Mouse (Mus musculus) right cerebral cortex, postnatal 25 days (tissue): ENCODE measurements at regions not wholly inside any gene's neighbourhood (a gene's known extent, or its start where the extent isn't known, plus 50 kb on each side); places are given as distances from the start of the nearest gene placed in this dataset.
"Not testable (repeated sequence)": the region's sequence is repeated elsewhere in the genome, so short reads cannot be mapped to it uniquely, and the experiment has no call there.

ENCODE experiments used
- DNase-seq: peaks from one replicate; pipeline ENCODE4 v3.0.0; 2022

DNA sequence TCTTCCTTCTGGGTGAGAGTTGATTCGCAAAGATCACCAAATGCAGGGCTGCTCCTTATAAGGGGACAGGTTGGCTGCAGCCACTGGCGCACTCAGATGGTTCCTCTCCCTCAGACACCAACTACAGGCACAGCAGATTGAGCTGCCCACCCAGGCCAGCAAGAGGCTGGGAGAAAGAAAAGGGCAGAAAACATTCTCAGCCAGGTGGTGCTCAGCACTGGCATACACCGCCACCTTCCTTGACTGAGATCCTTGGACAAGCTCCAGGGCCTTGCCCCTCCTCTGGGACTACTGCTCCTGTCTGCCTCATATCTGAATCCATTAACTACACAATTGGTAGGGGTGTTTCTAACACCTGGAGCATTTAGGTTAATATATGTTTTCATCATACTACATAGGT is 110.4 kb upstream of the Pou3f3 start:
- DNase-seq = no peak

DNA sequence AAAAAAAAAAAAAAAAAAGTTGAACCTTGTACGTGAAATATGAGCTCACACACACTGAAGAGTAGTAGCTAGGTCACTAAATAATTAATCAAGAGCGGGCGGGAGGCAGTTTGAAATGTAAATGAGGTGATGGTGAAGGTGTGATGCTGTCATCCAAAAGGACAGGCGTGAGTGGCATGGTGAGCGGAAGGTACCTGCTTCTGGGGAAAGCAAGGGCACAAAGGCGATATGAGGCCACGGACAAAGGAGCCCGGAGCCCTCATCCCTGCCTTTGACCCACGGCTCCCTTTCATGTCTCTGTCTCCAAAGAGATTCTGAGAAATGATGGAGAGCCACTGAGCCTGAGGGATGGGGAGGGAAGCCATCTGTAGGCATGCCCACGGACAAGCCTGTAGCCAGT is 107.1 kb upstream of the Pou3f3 start:
- no peak for DNase-seq

DNA sequence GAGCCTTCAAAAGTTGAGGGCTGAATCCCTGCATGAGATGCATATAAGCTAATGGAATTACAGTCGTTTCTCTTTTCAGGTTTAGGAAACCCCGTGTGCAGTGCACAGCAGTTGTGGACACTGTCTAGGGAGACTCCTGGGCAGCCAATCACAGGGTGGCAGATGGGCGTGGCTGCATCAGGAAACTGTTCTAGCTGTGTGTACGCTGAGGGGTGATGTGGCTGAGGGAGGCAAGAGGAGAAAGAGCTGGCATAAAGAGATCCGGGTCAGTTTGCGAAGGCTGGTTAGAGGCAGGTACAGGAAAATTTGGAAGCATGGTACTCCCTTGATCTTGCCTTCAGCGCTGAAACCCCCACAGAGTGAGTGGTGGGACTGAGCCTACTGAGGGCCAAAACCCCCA is 106.1 kb upstream of the Pou3f3 start:
- no peak for DNase-seq

- peak; percentile 44 for DNase-seq
These were observed 103.7 kb upstream of the Pou3f3 start for GRCm38 (mm10) chr1:42591855-42592254.

- DNase-seq = no peak
These were observed 98.5 kb upstream of the Pou3f3 start for GRCm38 (mm10) chr1:42597065-42597464.

DNA sequence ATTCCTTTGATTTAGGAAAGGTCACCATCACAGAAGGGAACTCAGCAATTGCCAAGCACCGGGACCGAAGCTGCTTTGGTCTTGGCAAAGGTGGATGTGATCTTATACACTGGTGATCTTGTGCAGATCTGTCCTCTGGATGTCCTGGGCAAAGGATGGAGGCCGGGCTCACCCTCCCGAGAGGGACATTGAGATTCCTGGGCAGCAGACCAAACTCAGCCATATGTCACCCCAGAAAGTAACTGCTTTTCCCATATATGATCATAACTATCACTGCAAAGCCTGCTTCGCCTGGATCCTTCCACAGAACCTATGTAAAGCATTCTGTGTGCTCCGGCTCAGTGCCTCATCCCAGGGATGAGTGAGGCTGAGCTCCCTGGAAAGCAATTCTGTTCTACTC is 96.3 kb upstream of the Pou3f3 start:
- peak; percentile 12 for DNase-seq

- no peak for DNase-seq
These were observed 89.3 kb upstream of the Pou3f3 start for GRCm38 (mm10) chr1:42606251-42606650.

DNA sequence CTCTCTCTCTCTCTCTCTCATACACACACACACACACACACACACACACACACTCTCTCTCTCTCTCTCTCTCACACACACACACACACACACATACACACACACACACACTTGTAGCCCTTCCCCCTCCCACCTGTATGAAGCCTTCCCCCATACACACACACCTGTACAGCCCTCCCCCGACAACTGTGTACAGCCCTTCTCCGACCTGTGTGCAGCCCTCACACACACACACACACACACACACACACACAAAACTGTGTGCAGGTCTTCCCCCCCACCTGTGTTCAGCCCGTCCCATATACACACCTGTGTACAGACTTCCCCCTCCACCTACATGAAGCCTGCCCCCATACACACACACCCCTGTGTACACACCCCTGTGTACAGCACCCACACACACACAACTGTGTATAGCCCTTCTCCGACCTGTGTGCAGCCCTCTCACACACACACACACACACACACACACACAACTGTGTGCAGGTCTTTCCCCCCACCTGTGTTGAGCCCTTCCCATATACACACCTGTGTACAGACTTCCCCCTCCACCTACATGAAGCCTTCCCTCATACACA is 88.0 kb upstream of the Pou3f3 start:
- DNase-seq = not testable (repeated sequence)

DNA sequence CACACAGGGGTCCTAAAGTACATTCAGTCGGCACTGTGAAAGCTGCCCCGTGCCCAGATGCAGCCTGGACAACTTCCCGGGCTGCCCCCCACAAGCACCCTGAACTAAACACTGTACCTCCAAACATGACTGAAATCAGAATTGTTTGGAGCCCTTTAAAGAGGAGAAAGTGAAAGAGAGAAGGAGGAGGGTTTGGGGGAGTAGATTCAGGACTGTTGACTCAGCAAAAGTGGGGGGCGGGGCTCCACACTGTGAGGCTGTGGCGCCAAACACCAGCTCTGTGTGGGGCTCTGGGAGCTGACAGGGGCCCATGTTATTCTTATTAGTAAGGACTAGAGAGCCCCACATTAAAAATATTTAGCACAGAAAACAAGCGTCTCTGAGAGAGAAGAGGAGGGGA is 71.8 kb upstream of the Pou3f3 start:
- DNase-seq = no peak

- no peak for DNase-seq
These were observed 66.8 kb upstream of the Pou3f3 start for GRCm38 (mm10) chr1:42628800-42629199.

DNA sequence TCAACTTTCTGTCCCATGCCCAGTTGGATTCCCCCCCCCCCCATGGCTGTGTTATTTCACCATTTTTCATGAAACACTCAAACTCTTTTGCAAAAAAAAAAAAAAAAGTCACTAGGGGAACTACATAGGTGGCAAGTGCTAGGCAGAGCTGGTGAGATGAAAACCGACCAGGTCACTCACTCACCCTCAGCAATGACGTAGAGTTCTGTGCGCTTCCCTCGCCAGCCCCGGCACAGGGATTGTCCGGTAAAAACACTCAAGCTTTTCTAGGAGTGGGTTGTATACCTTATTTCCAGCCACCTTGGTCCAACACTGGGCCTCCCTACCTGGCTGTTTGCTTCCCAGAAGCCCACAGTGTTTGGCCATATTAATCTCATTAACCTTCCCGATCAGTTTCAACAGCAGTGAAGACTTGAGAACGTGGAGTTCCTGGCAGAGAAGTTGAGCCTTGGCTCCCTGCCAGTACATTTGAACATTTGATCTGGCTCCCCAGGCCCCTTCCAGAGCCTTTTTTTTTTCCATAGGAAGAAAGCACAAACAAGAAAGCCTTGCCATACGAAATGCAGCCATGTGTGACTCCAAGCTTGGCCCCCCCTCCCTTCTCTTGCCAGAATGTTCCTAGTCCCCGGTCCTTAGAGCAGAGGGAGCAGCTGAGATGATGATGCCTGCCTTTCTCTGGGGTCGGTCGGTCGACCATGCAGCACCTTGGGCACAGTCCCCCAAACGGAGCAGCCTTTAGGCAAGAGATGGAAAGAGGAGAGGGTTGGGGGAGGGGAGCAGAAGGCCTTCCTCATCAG is 65.9 kb upstream of the Pou3f3 start:
- no peak for DNase-seq

- no peak for DNase-seq
These were observed 63.3 kb upstream of the Pou3f3 start for GRCm38 (mm10) chr1:42632286-42632685.

DNA sequence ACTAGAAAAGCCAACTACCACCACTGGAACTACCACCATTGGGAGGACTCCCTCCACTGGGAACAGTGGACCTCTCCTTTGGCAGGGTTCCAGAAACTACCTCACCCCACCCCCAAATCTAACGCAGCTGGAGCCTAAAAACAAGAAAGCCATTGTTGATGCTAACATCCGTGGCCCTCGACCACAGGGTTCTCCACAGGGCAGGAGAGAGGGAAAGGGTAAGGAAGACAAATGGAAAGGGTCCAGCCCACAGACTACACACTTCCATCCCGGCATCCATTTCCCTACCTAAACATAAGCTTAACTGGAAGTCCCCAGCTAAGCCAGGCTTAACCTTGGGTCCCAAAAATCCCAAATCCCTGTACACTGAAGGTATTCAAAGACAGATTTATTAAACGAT is 59.0 kb upstream of the Pou3f3 start:
- DNase-seq = no peak
